Mouse (Mus musculus): ENCODE results near the gene Fam163a. TPM values are rescaled to one million over a fixed set of nuclear protein-coding genes. Genes with fewer than 3 reads are reported as not detected.

The Fam163a gene
- total and polyA plus RNA-seq, 3 experiments: not detected

DNA sequence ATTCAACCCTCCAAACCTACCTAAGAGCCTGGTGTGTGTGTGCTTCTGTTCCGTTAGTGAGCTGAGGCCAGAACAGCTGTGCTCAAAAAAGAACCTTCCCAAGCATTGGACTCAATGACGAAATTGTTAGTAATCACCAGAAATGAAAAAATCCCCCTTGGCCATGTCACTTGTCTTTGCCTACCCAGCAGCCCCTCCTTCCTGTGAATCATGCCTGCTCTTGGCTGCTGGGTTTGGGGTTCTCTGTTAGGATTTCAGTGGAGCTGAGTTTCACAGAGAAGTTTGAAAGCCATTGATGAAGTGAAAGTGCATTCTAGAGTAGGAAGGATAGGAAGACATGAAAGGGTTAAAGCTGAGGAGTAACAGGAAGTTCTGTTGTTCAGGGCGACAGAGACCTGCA, 138.7 kb downstream of the Fam163a start:
- no peak overlapping the region for H3K27ac ChIP-seq (ENCODE audit: insufficient read depth, low read depth)
- H3K36me3 ChIP-seq (replicated peaks in 1 of 2; ENCODE audit: control insufficient read depth in 1 of 2, insufficient read depth in 1 of 2, low read length in 1 of 2): peaks cover 50 to 74% of the 10 kb centered on the region in 2 experiments
- no peak overlapping the region for H3K9ac ChIP-seq (ENCODE audit: insufficient read depth, low read depth)
- no peaks in the 10 kb centered on the region for H3K27me3 ChIP-seq (replicated peaks)
- H3K4me3 ChIP-seq (replicated peaks in 1 of 3; ENCODE audit: low read depth in 2 of 3, low read length in 2 of 3, poor library complexity in 1 of 3): no peak overlapping the region
- dilution Hi-C loops (cut with MboI; ENCODE audit: extremely low pct_ligation_motif_present, extremely low pct_unique_long_range_greater_than_20kb, low sequenced_read_pairs): no loop called here
- TF ChIP-seq USF2 (conservative IDR thresholded peaks at IDR 0.05; ENCODE audit: low read depth, low read length) (no peak), E2F4 (IDR thresholded peaks at IDR 0.05; ENCODE audit: insufficient replicate concordance, low read depth, low read length) (no peak), UBTF (IDR thresholded peaks at IDR 0.05; ENCODE audit: low read depth, low read length) (no peak), POLR2AphosphoS2 (IDR thresholded peaks at IDR 0.05; ENCODE audit: low read depth, low read length) (no peak), RCOR1 (conservative IDR thresholded peaks at IDR 0.05; ENCODE audit: low read depth, low read length) (no peak), CHD1 (IDR thresholded peaks at IDR 0.05; ENCODE audit: low read depth, low read length) (no peak), IRF4 (IDR thresholded peaks at IDR 0.05; ENCODE audit: low read depth, low read length) (no peak), JUN (IDR thresholded peaks at IDR 0.05; ENCODE audit: insufficient read depth, low read depth, low read length) (no peak), NELFE (IDR thresholded peaks at IDR 0.05; ENCODE audit: low read depth, low read length) (no peak), KAT2A (IDR thresholded peaks at IDR 0.05; ENCODE audit: insufficient replicate concordance, low read length) (no peak), TBP (conservative IDR thresholded peaks at IDR 0.05; ENCODE audit: low read depth, low read length) (no peak)
- no peaks in the 10 kb centered on the region for H3K9me3 ChIP-seq (replicated peaks; ENCODE audit: low read length)
- no peak overlapping the region for H3K4me2 ChIP-seq (ENCODE audit: insufficient read depth, low read depth, poor library complexity, severe bottlenecking)
- no peak for DNase-seq (ENCODE audit: extremely low read depth)
- in situ Hi-C loops (cut with MboI; ENCODE audit: low pct_ligation_motif_present, low pct_unique_long_range_greater_than_20kb, low sequenced_read_pairs): no loop called here
- peaks cover 0 to 5% of the 10 kb centered on the region in 2 experiments; a peak in 1 of 4 replicates for H3K4me1 ChIP-seq (ENCODE audit: control insufficient read depth in 1 of 2, insufficient read depth in 2 of 2)
- H3K79me2 ChIP-seq (replicated peaks; ENCODE audit: control insufficient read depth, extremely low read depth, insufficient read depth, poor library complexity, severe bottlenecking): no peaks in the 10 kb centered on the region

DNA sequence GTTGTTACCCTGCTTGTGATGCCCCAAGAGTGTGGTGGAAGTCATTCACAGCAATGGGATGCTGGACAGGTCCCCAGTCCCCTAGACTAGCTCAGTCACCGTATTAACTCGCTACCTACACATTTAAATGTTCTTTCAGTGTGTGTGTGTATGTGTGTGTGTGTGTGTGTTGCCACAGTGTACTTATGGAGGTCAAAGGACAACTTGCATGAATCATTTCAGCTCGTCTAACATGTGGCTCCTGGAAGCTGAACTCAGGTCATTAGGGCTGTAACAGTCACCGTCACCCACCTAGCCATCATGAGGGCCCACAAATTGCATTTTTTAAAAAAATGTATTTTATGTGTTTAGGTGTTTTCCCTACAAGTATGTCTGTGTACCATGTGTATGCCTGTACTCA, 142.6 kb downstream of the Fam163a start:
- dilution Hi-C loops (cut with MboI; ENCODE audit: extremely low pct_ligation_motif_present, extremely low pct_unique_long_range_greater_than_20kb, low sequenced_read_pairs) (no loop called here), in situ Hi-C loops (cut with MboI; ENCODE audit: low pct_ligation_motif_present, low pct_unique_long_range_greater_than_20kb, low sequenced_read_pairs) (no loop called here)

DNA sequence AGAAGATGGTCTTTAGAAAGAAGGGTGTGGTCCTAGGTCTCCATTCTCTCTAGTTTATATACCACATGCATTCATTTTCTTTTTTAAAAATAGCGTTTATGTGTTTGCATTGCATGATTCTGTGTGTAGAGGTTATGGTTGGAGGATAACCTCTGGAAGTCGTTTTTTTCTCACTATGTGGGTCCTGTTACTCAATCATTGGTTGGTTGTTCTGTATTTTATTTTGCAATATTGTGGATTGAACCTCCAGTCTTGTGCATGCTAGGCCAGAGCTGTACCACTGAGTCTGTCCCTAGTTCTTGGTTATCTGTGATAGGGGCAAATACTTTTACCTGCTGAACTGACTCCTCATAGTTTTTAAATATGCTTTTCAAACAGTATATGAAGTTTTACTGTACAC, 146.6 kb downstream of the Fam163a start:
- H3K9me3 ChIP-seq (replicated peaks; ENCODE audit: low read length): no peaks in the 10 kb centered on the region
- 0 out of 2 replicates have a peak, but pooled peaks cover 3% of the 10 kb centered on the region for H3K79me2 ChIP-seq (replicated peaks; ENCODE audit: control insufficient read depth, extremely low read depth, insufficient read depth, poor library complexity, severe bottlenecking)
- in situ Hi-C loops (cut with MboI; ENCODE audit: low pct_ligation_motif_present, low pct_unique_long_range_greater_than_20kb, low sequenced_read_pairs) (no loop called here), dilution Hi-C loops (cut with MboI; ENCODE audit: extremely low pct_ligation_motif_present, extremely low pct_unique_long_range_greater_than_20kb, low sequenced_read_pairs) (no loop called here)
- H3K36me3 ChIP-seq (replicated peaks in 1 of 2; ENCODE audit: control insufficient read depth in 1 of 2, insufficient read depth in 1 of 2, low read length in 1 of 2): peaks cover 58 to 86% of the 10 kb centered on the region in 2 experiments
- DNase-seq (ENCODE audit: extremely low read depth): no peak
- H3K4me2 ChIP-seq (ENCODE audit: insufficient read depth, low read depth, poor library complexity, severe bottlenecking): no peak overlapping the region
- H3K27me3 ChIP-seq (replicated peaks): no peaks in the 10 kb centered on the region
- no peak overlapping the region for H3K9ac ChIP-seq (ENCODE audit: insufficient read depth, low read depth)
- H3K4me3 ChIP-seq (replicated peaks in 1 of 3; ENCODE audit: low read depth in 2 of 3, low read length in 2 of 3, poor library complexity in 1 of 3): no peak overlapping the region
- H3K4me1 ChIP-seq (ENCODE audit: control insufficient read depth in 1 of 2, insufficient read depth in 2 of 2): no peaks in the 10 kb centered on the region
- no peak for TF ChIP-seq MAX (IDR thresholded peaks at IDR 0.05; ENCODE audit: low read length)
- no peak overlapping the region for H3K27ac ChIP-seq (ENCODE audit: insufficient read depth, low read depth)

More for the DNA sequence above, 142.6 kb downstream of the Fam163a start:
- Histone ChIP-seq H3K4me3 (replicated peaks in 1 of 3; ENCODE audit: low read depth in 2 of 3, low read length in 2 of 3, poor library complexity in 1 of 3) (no peak overlapping the region), H3K79me2 (replicated peaks; ENCODE audit: control insufficient read depth, extremely low read depth, insufficient read depth, poor library complexity, severe bottlenecking) (no peaks in the 10 kb centered on the region), H3K9me3 (replicated peaks; ENCODE audit: low read length) (no peaks in the 10 kb centered on the region), H3K9ac (ENCODE audit: insufficient read depth, low read depth) (no peak overlapping the region), H3K36me3 (replicated peaks in 1 of 2; ENCODE audit: control insufficient read depth in 1 of 2, insufficient read depth in 1 of 2, low read length in 1 of 2) (peaks cover 64 to 86% of the 10 kb centered on the region in 2 experiments), H3K4me2 (ENCODE audit: insufficient read depth, low read depth, poor library complexity, severe bottlenecking) (no peak overlapping the region), H3K27me3 (replicated peaks) (no peaks in the 10 kb centered on the region), H3K4me1 (ENCODE audit: control insufficient read depth in 1 of 2, insufficient read depth in 2 of 2) (peaks cover 0 to 5% of the 10 kb centered on the region in 2 experiments; a peak in 1 of 4 replicates), H3K27ac (ENCODE audit: insufficient read depth, low read depth) (no peak overlapping the region)
- DNase-seq (ENCODE audit: extremely low read depth): no peak
- TF ChIP-seq TCF12 (IDR thresholded peaks at IDR 0.05; ENCODE audit: low read depth, low read length) (no peak), PAX5 (IDR thresholded peaks at IDR 0.05; ENCODE audit: low read length) (no peak), MAZ (IDR thresholded peaks at IDR 0.05; ENCODE audit: low read depth, low read length) (no peak)

Data from CH12.LX (cell line).